Mouse (Mus musculus) lung, postnatal 36 days (tissue): ENCODE results near the gene Wif1.

ENCODE experiments used
- DNase-seq: peaks from one replicate; pipeline ENCODE4 v3.0.0; 2022; ENCODE audit warnings: mixed read lengths

Wif1 gene

DNA sequence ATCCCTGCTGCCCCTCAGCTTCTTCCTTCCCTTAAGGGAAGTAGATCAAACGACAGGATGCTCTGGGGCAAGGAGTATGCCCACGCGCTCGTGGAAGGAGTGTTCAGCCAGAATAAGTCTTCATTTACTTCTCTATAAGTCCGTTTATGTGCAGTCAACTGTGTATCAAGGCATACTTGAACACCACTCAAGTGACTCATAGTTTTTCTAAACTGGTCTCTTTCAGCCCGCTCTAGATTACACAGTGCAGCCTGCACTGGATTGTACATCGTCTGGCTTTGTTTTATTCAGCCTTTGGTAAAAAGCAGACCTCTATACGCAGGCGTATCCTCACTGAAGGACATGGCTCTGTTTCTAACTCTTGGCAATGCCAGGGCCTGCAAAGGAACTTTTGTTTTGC, 46.7 kb downstream of the Wif1 start:
- no peak for DNase-seq

DNA sequence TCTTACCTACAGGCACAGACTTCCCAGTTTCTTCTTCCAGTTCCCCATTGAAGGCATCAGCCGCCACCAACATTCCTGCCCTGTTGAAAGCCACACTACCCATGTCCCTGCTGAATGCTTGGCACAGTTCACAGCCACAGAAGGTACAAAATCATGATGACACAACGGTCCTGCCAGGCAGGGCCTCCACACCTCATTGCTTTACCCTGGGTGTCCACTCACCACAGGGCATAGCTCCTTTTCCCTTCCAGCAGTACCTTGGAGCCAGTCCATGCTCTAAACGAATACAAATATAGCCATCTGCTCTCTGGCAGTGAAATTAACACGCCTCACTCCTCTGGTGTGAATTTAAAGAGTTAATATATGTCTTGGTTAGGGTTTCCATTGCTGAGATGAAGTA, 49.1 kb downstream of the Wif1 start:
- no peak for DNase-seq

DNA sequence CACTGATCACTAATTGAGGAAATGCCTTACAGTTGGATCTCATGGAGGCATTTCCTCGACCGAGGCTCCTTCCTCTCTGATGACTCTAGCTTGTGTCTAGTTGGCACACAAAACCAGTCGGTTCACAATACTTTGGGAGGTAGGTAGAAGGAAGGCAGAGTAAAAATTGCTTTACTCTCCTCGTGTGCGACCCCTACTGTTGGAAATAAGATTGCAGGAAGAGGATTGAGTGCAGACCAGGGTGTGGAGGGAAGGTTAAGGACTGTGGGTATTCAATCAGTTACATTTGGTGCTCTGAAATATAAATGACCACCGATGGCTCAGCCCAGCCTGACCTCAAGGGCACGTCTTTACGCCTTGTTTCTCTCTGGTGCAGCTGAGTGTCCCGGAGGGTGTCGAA, 49.8 kb downstream of the Wif1 start:
- peak; percentile 36 for DNase-seq

DNA sequence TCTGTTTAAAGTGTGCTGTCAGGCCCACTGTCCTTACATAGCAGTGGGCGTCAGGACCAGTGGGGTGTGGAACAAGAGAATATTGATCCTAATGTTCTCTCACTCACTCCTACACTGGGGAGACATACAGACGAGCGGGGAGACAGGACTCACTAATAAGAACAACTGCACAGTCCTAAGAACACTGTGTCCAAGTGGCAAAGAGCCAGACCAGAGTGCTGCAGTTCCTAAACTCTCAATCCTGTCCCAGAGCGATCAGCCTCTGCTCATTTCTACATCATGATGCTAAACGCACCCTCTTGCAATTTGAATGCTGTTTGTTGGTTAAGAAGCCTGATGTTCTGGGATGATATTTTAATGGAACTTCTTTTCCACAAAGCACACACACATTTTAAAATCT, 54.9 kb downstream of the Wif1 start:
- no peak for DNase-seq

DNA sequence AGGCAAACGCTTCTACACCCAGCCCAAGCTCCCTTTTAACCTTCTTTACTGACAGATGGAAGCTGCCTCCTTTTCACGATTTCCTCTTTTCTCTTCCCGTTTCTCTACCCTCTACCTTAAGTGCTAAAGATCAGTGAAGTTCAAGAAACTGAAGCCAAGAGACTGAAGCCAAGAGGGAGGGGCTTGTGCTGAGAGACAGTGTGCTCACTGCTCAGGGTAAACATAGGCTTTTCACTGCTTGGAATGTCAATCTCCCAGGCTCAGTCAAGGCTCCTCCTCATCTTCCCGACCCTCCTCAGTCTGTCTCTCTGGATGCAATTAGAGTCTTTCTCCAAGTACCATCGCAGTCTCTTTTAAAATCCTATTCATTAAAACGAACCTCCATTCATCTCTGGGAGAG, 55.6 kb downstream of the Wif1 start:
- peak; percentile 18 for DNase-seq

DNA sequence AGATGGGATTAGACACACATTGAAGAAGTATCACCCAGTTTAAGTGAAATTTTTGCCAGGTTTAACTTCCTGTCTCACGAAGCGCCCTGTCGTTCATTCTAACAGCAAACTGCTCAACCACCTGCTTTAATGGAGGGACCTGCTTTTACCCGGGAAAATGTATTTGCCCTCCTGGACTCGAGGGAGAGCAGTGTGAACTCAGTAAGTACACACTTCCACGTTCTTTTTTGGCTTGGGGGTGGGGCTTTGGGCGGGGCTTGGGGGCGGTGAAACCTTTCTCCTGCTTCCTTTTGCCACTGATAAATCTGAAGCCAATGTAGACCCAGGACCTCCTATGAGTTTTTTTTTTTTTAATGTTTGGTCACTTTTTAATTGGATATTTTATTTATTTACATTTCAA, 56.2 kb downstream of the Wif1 start:
- DNase-seq: no peak

DNA sequence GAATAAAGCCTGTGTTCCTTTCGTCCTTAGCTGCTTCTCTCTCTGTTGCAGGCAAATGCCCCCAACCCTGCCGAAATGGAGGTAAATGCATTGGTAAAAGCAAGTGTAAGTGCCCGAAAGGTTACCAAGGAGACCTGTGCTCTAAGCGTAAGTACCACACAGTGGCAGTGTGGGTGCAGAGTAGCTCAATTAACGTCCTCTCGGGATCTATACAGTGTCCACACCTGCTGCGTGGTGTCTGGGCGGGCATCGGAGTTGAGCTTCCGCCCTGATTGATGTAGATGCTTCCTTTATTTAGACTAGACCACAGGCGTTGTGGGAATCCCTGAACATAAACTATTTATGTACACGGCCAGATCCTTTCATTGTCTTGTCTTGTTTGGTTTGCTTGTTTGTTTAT, 62.2 kb downstream of the Wif1 start:
- DNase-seq: peak; percentile 37

DNA sequence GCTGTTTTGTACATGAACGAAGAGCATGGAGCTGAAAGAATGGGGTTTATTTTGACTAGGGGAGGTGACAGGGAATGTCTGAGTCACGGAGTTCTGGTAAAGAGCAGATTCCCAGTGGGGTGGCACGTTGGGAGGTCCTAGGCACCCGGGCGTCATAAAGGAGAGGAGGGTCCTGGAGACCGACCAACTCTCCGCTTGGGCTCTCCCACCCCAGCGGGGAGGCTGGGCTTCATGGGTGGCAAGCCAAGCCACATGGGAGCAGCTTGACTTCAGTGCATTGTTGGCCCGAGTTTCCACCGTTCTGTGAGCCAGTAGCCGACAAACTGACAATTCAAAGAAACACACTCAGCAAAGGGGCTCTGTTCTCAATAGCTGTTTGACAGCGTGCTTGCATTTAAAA, 64.5 kb downstream of the Wif1 start:
- no peak for DNase-seq

DNA sequence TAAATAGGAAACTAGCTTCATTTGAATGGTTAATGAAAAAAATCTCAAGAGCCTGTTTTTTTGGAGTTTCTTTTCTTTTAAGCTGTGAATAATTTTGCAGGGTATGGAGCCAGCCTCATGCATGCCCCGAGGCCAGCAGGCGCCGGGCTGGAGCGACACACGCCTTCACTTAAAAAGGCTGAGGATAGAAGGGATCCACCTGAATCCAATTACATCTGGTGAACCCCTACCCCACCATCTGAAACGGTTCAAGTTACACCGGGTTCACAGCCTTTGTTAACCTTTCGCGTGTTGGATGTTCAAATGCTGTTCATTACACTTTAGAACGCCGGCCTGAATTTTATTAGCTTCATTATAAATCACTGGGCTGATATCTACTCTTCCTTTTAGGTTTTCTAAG, 65.9 kb downstream of the Wif1 start:
- no peak for DNase-seq

DNA sequence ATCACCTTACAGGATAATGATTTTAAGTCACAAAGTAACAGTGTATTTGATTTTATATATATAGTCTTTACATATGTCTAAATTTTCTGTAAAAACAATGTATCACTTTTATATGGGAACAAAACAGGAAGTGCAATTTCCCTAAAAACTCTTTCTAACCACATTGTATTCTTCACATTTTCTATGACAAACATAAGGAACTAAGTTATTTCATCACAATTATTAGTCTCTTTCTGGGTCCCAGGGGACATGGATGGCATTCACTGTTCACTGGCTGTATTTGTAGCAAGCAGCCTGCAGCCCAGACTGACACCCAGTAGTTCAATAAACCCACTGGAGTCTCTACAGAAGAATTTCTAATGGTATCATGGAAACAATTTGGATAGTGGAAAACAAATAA, 82.4 kb downstream of the Wif1 start:
- DNase-seq: no peak

DNA sequence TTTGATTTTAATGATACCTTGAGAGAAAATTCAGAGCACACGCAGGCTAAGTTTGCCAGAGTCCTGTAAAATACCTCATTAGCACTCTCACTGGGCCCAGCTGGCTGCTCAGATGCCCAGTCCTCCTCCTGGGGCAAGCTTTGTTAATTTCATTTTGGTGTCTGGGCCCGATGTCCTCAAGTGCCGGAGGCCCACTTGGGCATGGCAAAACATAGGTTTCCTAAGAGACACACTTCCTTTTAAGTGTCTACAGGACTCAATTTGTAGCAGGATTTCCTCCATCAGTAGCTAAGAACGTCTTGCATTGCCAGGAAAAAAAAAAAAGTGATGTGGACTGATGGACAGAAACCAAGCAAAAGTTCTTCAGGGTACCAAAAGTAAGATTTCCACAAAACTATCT, 82.9 kb downstream of the Wif1 start:
- no peak for DNase-seq

DNA sequence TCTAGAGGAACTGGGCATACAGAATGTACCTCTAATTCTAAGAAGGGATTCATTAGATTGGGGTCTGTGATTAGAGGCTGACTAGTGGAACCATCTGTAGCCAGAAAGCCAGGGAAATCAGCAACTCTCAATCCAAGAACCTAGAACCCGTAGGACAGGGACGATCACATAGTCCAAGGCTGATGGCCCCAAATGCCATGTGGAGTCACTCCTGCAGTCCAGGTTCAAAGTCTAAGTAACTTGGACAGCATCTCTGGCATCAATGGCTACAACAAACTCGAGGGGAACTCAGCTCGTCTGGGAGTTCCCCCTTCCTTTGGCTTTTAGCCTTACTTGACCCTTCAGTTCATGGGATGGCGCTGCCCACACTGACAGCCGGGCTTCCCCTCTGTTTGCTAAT, 87.0 kb downstream of the Wif1 start:
- DNase-seq: no peak

DNA sequence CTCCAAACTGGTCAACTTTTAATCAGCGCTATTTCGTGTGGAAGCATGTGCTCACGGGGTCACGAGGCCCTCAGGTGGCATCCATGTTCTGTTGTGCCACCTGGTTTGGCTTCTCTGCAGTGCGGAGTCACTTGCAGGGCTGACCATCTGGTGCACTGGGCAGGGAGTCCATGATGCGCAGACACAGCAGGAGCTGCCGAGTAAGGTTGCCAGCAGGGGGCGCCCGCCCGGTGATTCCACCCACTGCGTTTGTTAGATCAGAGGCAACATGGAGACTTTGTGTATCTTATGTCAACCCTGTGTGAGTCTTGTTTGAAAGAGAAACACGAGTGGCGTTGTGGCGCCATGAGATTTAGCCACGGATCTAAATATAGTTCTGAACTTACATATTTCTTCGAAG, 90.7 kb downstream of the Wif1 start:
- peak; percentile 58 for DNase-seq

DNA sequence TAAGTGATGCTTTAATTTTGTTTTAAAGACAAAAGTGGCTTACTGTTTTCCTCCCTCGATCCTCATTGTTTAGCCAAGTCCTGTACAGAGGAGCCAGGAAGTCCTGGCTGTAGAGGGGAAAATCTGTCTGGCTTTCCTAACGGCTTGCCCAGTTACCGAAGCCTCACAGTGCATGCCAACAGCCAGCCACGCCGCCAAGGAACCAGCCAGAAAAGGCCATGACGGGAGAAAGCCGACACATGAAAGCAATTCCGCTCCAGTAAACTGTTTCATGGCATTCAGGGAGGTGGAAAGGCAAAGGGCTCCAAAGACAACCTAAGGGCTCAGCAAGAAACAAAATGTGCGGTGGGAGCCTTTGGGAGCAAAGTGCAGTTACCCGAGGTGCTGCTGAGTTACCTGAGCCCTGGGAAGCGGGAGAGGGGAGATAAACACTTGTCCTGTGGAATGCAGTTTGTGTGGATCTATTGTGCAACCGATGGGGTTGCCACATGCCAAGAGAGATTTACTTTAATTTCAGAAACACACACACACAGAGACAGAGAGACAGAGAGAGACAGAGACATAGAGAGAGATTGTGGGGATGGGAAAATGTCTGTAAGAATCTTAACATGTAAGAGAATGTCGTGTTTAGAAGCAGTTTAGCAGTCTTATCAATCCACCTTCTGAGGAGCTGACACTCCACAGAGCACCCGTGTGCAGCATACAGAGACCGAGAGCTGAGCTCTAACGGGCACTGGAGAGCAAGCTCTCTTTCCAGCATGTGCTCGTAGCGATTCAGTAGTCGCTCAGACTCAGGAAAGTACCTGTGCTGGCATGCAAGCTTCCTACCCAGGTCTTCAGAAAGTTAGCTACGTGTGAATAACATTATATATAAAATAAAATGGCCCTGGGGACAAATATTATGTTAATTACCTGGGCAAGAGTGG, 95.5 kb downstream of the Wif1 start:
- peak; percentile 60 for DNase-seq
